Mouse (Mus musculus): ENCODE results near the gene Sh3gl2.

DNA sequence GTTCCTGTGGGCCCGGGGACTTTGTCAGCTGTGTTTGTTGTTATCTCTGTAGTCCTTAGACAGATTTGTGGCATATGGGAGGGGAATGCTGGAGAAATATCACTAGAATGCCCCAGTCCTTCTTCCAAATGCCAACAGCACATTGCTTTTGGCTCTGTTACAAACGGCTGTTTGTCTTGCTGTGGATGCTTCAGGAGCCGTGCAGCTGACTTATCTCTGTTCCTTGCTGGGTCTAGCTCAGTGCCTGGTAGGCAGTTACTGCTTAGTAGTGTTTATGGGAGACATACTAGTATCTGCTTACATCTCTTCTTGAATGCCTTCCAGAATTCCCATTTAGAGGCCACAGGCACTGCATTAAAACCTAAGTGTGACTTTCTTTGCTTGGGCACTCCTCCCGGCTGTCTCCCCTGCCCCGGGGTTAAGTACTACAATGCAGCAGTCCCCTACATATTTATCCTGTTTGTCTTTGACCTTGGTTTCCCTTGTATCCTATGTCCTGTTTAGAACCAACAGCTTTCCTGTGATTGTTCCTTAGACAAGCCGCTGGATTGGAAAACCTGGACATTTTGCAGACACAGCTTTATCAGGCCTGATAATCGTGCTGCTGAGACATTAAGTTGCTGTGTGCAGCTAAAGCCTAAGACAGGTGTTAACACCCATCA is 101.1 kb downstream of the Sh3gl2 start:
- no peak for TF ChIP-seq POLR2A (IDR thresholded peaks at IDR 0.05; ENCODE audit: control insufficient read depth, extremely low read depth, insufficient read depth, low read length, poor library complexity)
- no peak for TF ChIP-seq CTCF (IDR thresholded peaks at IDR 0.05; ENCODE audit: borderline replicate concordance, control insufficient read depth, extremely low read depth, insufficient read depth, low read length, poor library complexity)

Data from thymus, adult 2 months (tissue).